Mouse (Mus musculus): Measurements from ENCODE around the gene Adad2. TPM values are rescaled to one million over a fixed set of nuclear protein-coding genes. Genes with fewer than 3 reads are reported as not detected.

Gene Adad2
- polyA plus RNA-seq (2014; fragmentation: Nextera tagmentation; extraction: Ambion mirVana), result not detected in 2 replicates

DNA sequence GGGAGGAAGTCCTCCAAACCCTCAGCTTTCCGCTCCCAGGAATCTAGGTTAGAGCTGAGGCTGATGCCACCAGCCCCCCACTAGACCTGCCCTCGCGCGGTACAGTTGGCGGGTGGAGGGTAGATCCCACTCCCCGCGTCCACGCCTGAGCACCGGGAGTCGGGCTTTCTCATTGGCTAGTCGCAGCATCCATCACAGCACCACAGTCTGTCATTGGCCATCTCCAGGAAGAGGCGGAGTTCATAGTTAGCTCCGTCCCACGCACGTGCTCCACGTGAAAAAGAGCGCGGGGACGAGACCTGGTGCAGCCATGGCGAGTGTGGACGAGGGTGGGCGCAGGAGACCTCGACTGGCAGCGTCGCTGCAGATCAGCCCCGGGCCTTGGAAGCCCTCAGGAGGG, at the start of gene Adad2:
Gene Adad2, plus strand, starts transcription at position 277 of the 400 bp plus-strand sequence.
- no peak for ATAC-seq (ENCODE audit: insufficient number of reproducible peaks, insufficient read depth, low FRiP score, low read depth)
- no peak within 1 kb of the TSS for H3K4me3 ChIP-seq (ENCODE audit: control insufficient read depth in 1 of 2, insufficient read depth in 1 of 2, low read depth in 1 of 2, low read length in 2 of 2)
- peaks cover 8% of the 10 kb centered on the region; the same call in 1 of the 2 replicates for H3K9me3 ChIP-seq (ENCODE audit: control insufficient read depth, low read length)
- no peak within 1 kb of the TSS for H3K4me2 ChIP-seq (ENCODE audit: low read length)
- 73% methylated on average over 26 of the region's 26 CpGs for WGBS
- H3K36me3 ChIP-seq (ENCODE audit: control insufficient read depth, insufficient read depth, low read length), result no peaks in the 10 kb centered on the region
- H3K9ac ChIP-seq (ENCODE audit: low read length), result no peak within 1 kb of the TSS
- no peaks in the 10 kb centered on the region for H3K4me1 ChIP-seq (ENCODE audit: control insufficient read depth in 2 of 2, insufficient read depth in 2 of 2, low read length in 2 of 2)
- no peak within 1 kb of the TSS for H3K27ac ChIP-seq (replicated peaks in 1 of 2; ENCODE audit: control insufficient read depth in 1 of 2, insufficient read depth in 1 of 2, low read depth in 2 of 2, low read length in 2 of 2)
- H3K27me3 ChIP-seq (ENCODE audit: control insufficient read depth, insufficient read depth, low read length), result no peaks in the 10 kb centered on the region

- Histone ChIP-seq H3K4me3 (ENCODE audit: control insufficient read depth in 1 of 2, insufficient read depth in 1 of 2, low read depth in 1 of 2, low read length in 2 of 2) (no peak overlapping the region), H3K36me3 (ENCODE audit: control insufficient read depth, insufficient read depth, low read length) (peaks cover 68% of the 10 kb centered on the region), H3K9ac (ENCODE audit: low read length) (no peak overlapping the region), H3K4me1 (ENCODE audit: control insufficient read depth in 2 of 2, insufficient read depth in 2 of 2, low read length in 2 of 2) (peaks cover 0 to 3% of the 10 kb centered on the region in 2 experiments; a peak in 2 of 4 replicates), H3K4me2 (ENCODE audit: low read length) (no peak overlapping the region), H3K27ac (replicated peaks in 1 of 2; ENCODE audit: control insufficient read depth in 1 of 2, insufficient read depth in 1 of 2, low read depth in 2 of 2, low read length in 2 of 2) (no peak overlapping the region), H3K9me3 (ENCODE audit: control insufficient read depth, low read length) (no peaks in the 10 kb centered on the region), H3K27me3 (ENCODE audit: control insufficient read depth, insufficient read depth, low read length) (no peaks in the 10 kb centered on the region)
- no peak for ATAC-seq (ENCODE audit: insufficient number of reproducible peaks, insufficient read depth, low FRiP score, low read depth)
- 90% methylated on average over 14 of the region's 14 CpGs for WGBS
Observed at GRCm38 (mm10) chr8:119563849-119564251, 48.7 kb upstream of the Adad2 start.

- H3K9me3 ChIP-seq (ENCODE audit: control insufficient read depth, low read length), result no peaks in the 10 kb centered on the region
- H3K27me3 ChIP-seq (ENCODE audit: control insufficient read depth, insufficient read depth, low read length), result no peaks in the 10 kb centered on the region
- H3K4me1 ChIP-seq (ENCODE audit: control insufficient read depth in 2 of 2, insufficient read depth in 2 of 2, low read length in 2 of 2), result no peaks in the 10 kb centered on the region; a peak in 2 of 4 replicates
- H3K4me3 ChIP-seq (ENCODE audit: control insufficient read depth in 1 of 2, insufficient read depth in 1 of 2, low read depth in 1 of 2, low read length in 2 of 2), result no peak overlapping the region
- WGBS, result 63% methylated on average over 11 of the region's 11 CpGs
- H3K36me3 ChIP-seq (ENCODE audit: control insufficient read depth, insufficient read depth, low read length), result peaks cover 61% of the 10 kb centered on the region
- H3K4me2 ChIP-seq (ENCODE audit: low read length), result no peak overlapping the region
- no peak for ATAC-seq (ENCODE audit: insufficient number of reproducible peaks, insufficient read depth, low FRiP score, low read depth)
- no peak overlapping the region for H3K9ac ChIP-seq (ENCODE audit: low read length)
- H3K27ac ChIP-seq (replicated peaks in 1 of 2; ENCODE audit: control insufficient read depth in 1 of 2, insufficient read depth in 1 of 2, low read depth in 2 of 2, low read length in 2 of 2), result no peak overlapping the region
Observed at GRCm38 (mm10) chr8:119566367-119566766, 46.2 kb upstream of the Adad2 start.

GRCm38 (mm10) chr8:119568251-119568650, 44.3 kb upstream of the Adad2 start:
- H3K9me3 ChIP-seq (ENCODE audit: control insufficient read depth, low read length), result no peaks in the 10 kb centered on the region
- 81% methylated on average over 9 of the region's 9 CpGs for WGBS
- H3K4me2 ChIP-seq (ENCODE audit: low read length), result no peak overlapping the region
- H3K36me3 ChIP-seq (ENCODE audit: control insufficient read depth, insufficient read depth, low read length), result peaks cover 45% of the 10 kb centered on the region
- no peak overlapping the region for H3K4me3 ChIP-seq (ENCODE audit: control insufficient read depth in 1 of 2, insufficient read depth in 1 of 2, low read depth in 1 of 2, low read length in 2 of 2)
- H3K27me3 ChIP-seq (ENCODE audit: control insufficient read depth, insufficient read depth, low read length), result no peaks in the 10 kb centered on the region
- H3K4me1 ChIP-seq (ENCODE audit: control insufficient read depth in 2 of 2, insufficient read depth in 2 of 2, low read length in 2 of 2), result no peaks in the 10 kb centered on the region; a peak in 2 of 4 replicates
- H3K9ac ChIP-seq (ENCODE audit: low read length), result no peak overlapping the region
- no peak for ATAC-seq (ENCODE audit: insufficient number of reproducible peaks, insufficient read depth, low FRiP score, low read depth)
- H3K27ac ChIP-seq (replicated peaks in 1 of 2; ENCODE audit: control insufficient read depth in 1 of 2, insufficient read depth in 1 of 2, low read depth in 2 of 2, low read length in 2 of 2), result no peak overlapping the region

DNA sequence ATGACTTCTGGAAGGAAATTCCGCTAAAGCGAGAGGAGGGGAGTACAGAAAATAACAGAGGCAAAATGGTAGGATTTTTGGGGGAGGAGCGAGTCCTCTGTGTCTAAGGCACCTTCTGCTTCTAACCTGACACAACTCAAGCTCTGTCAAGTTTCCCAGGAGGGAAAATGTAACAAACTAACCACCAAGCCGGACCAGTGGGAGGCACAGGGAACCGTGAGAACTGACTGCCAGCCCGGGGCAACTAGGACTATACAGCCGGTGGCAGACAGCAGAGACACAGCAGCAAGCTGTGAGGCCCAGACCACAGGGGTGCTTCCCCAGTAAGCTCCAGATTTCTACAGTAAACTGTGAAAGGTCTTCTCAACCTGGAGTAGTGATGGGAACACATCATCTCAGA, 43.6 kb upstream of the Adad2 start:
- no peak for ATAC-seq (ENCODE audit: insufficient number of reproducible peaks, insufficient read depth, low FRiP score, low read depth)
- no peak overlapping the region for H3K4me3 ChIP-seq (ENCODE audit: control insufficient read depth in 1 of 2, insufficient read depth in 1 of 2, low read depth in 1 of 2, low read length in 2 of 2)
- H3K36me3 ChIP-seq (ENCODE audit: control insufficient read depth, insufficient read depth, low read length), result peaks cover 38% of the 10 kb centered on the region
- H3K27ac ChIP-seq (replicated peaks in 1 of 2; ENCODE audit: control insufficient read depth in 1 of 2, insufficient read depth in 1 of 2, low read depth in 2 of 2, low read length in 2 of 2), result no peak overlapping the region
- WGBS, result 68% methylated on average over 7 of the region's 7 CpGs
- no peak overlapping the region for H3K9ac ChIP-seq (ENCODE audit: low read length)
- H3K27me3 ChIP-seq (ENCODE audit: control insufficient read depth, insufficient read depth, low read length), result no peaks in the 10 kb centered on the region
- H3K4me1 ChIP-seq (ENCODE audit: control insufficient read depth in 2 of 2, insufficient read depth in 2 of 2, low read length in 2 of 2), result peaks cover 1 to 3% of the 10 kb centered on the region in 2 experiments; a peak in 3 of 4 replicates
- H3K4me2 ChIP-seq (ENCODE audit: low read length), result no peak overlapping the region
- H3K9me3 ChIP-seq (ENCODE audit: control insufficient read depth, low read length), result no peaks in the 10 kb centered on the region

DNA sequence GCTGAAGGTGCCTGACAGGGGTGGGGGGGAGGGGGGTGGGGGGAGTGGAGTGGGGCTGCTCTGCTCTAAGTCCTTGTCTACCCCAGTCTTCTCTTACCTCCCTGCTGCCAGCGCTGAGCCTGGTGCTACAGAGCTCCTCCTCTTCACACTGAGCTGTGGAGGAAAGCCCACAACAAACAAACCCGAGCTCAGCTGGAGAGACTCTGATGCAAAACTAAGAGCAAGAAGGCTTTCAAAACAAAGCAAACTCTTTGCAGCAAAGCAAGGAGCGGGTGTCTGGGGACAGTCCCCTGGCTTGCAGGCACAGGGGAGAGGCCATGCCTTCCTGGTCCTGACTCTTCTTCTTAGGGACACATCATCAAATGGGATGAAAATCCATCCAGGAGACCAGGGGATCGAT, 42.7 kb upstream of the Adad2 start:
- H3K4me2 ChIP-seq (ENCODE audit: low read length), result no peak overlapping the region
- H3K4me1 ChIP-seq (ENCODE audit: control insufficient read depth in 2 of 2, insufficient read depth in 2 of 2, low read length in 2 of 2), result peaks cover 2 to 3% of the 10 kb centered on the region in 2 experiments; a peak in 3 of 4 replicates
- no peaks in the 10 kb centered on the region for H3K27me3 ChIP-seq (ENCODE audit: control insufficient read depth, insufficient read depth, low read length)
- no peaks in the 10 kb centered on the region for H3K9me3 ChIP-seq (ENCODE audit: control insufficient read depth, low read length)
- no peak overlapping the region for H3K9ac ChIP-seq (ENCODE audit: low read length)
- H3K4me3 ChIP-seq (ENCODE audit: control insufficient read depth in 1 of 2, insufficient read depth in 1 of 2, low read depth in 1 of 2, low read length in 2 of 2), result no peak overlapping the region
- no peak overlapping the region for H3K27ac ChIP-seq (replicated peaks in 1 of 2; ENCODE audit: control insufficient read depth in 1 of 2, insufficient read depth in 1 of 2, low read depth in 2 of 2, low read length in 2 of 2)
- 46% methylated on average over 4 of the region's 4 CpGs for WGBS
- peaks cover 28% of the 10 kb centered on the region for H3K36me3 ChIP-seq (ENCODE audit: control insufficient read depth, insufficient read depth, low read length)
- ATAC-seq (ENCODE audit: insufficient number of reproducible peaks, insufficient read depth, low FRiP score, low read depth), result no peak

DNA sequence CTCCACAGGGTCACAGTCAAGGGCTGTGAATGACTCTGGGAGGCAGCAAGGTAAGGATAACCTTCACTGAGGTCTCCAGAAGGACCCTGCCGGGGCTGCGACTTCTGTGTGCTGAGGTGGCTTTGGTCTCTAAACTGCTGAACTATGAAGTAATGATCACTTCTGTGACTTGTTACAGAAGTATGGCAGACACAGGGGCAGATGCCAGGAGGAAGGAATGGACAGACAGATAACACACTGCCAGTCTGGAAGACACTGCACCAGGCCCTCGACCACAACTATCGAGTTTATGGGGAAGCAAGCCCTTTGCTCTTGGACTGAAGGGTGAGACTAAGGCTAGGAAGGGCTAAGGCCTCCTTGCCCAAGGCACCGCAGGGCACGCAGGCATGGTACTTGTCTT, 41.4 kb upstream of the Adad2 start:
- no peak overlapping the region for H3K4me2 ChIP-seq (ENCODE audit: low read length)
- H3K9ac ChIP-seq (ENCODE audit: low read length), result no peak overlapping the region
- no peak overlapping the region for H3K27ac ChIP-seq (replicated peaks in 1 of 2; ENCODE audit: control insufficient read depth in 1 of 2, insufficient read depth in 1 of 2, low read depth in 2 of 2, low read length in 2 of 2)
- 72% methylated on average over 6 of the region's 6 CpGs for WGBS
- no peak overlapping the region for H3K4me3 ChIP-seq (ENCODE audit: control insufficient read depth in 1 of 2, insufficient read depth in 1 of 2, low read depth in 1 of 2, low read length in 2 of 2)
- H3K4me1 ChIP-seq (ENCODE audit: control insufficient read depth in 2 of 2, insufficient read depth in 2 of 2, low read length in 2 of 2), result peaks cover 2 to 3% of the 10 kb centered on the region in 2 experiments; a peak in 3 of 4 replicates
- peaks cover 3% of the 10 kb centered on the region for H3K27me3 ChIP-seq (ENCODE audit: control insufficient read depth, insufficient read depth, low read length)
- no peak for ATAC-seq (ENCODE audit: insufficient number of reproducible peaks, insufficient read depth, low FRiP score, low read depth)
- peaks cover 16% of the 10 kb centered on the region for H3K36me3 ChIP-seq (ENCODE audit: control insufficient read depth, insufficient read depth, low read length)
- H3K9me3 ChIP-seq (ENCODE audit: control insufficient read depth, low read length), result no peaks in the 10 kb centered on the region

- Histone ChIP-seq H3K27me3 (ENCODE audit: control insufficient read depth, insufficient read depth, low read length) (peaks cover 13% of the 10 kb centered on the region), H3K9ac (ENCODE audit: low read length) (no peak overlapping the region), H3K4me2 (ENCODE audit: low read length) (no peak overlapping the region), H3K4me1 (ENCODE audit: control insufficient read depth in 2 of 2, insufficient read depth in 2 of 2, low read length in 2 of 2) (peaks cover 2 to 3% of the 10 kb centered on the region in 2 experiments; a peak in 3 of 4 replicates), H3K9me3 (ENCODE audit: control insufficient read depth, low read length) (no peaks in the 10 kb centered on the region), H3K36me3 (ENCODE audit: control insufficient read depth, insufficient read depth, low read length) (peaks cover 7% of the 10 kb centered on the region), H3K27ac (replicated peaks in 1 of 2; ENCODE audit: control insufficient read depth in 1 of 2, insufficient read depth in 1 of 2, low read depth in 2 of 2, low read length in 2 of 2) (no peak overlapping the region), H3K4me3 (ENCODE audit: control insufficient read depth in 1 of 2, insufficient read depth in 1 of 2, low read depth in 1 of 2, low read length in 2 of 2) (no peak overlapping the region)
- ATAC-seq (ENCODE audit: insufficient number of reproducible peaks, insufficient read depth, low FRiP score, low read depth), result no peak
- 92% methylated on average over 4 of the region's 4 CpGs for WGBS
Observed at GRCm38 (mm10) chr8:119572411-119572810, 40.1 kb upstream of the Adad2 start.
